Mouse (Mus musculus) forebrain, embryonic 16.5 days (tissue): ENCODE measurements around the gene Macrod2. TPM values are rescaled to one million over a fixed set of nuclear protein-coding genes. Genes with fewer than 3 reads are reported as not detected.
A peak's percentile ranks its signal among the peaks of the same experiment; 100 is the strongest.

Experiments
- ATAC-seq: fragments of 200-750 bp; cut with Nextera tagmentation; 2 replicates; pipeline ENCODE4 v1.8.0; 2017; ENCODE audit warnings: mild to moderate bottlenecking, moderate library complexity
- H3K27ac ChIP-seq: fragments of 300-500 bp; sonication (generic); 2 replicates; pipeline ENCODE4 v1.5.1; 2014; ENCODE audit warnings: low read length, control low read depth
- H3K27me3 ChIP-seq: fragments of 300-500 bp; sonication (generic); replicated peaks from 2 replicates; pipeline ENCODE4 v1.6.1; 2014; ENCODE audit warnings: low read length; ENCODE audit not compliant: control insufficient read depth, insufficient read depth
- H3K36me3 ChIP-seq: fragments of 300-500 bp; sonication (generic); 2 replicates; pipeline ENCODE4 v1.6.1; 2014; ENCODE audit not compliant: control insufficient read depth, insufficient read depth
- H3K4me1 ChIP-seq: fragments of 300-500 bp; sonication (generic); replicated peaks from 2 replicates; pipeline ENCODE4 v1.6.1; 2014; ENCODE audit warnings: low read length; ENCODE audit not compliant: control insufficient read depth, insufficient read depth
- H3K4me2 ChIP-seq: fragments of 300-500 bp; sonication (generic); 2 replicates; pipeline ENCODE4 v1.6.1; 2014; ENCODE audit warnings: mild to moderate bottlenecking, low read length, control low read depth
- H3K4me3 ChIP-seq: fragments of 300-500 bp; sonication (generic); replicated peaks from 2 replicates; pipeline ENCODE4 v1.5.1; 2014; ENCODE audit warnings: mild to moderate bottlenecking, low read length, control low read depth
- H3K9ac ChIP-seq: fragments of 300-500 bp; sonication (generic); replicated peaks from 2 replicates; pipeline ENCODE4 v1.6.1; 2014; ENCODE audit warnings: low read depth, low read length, control low read depth
- H3K9me3 ChIP-seq: fragments of 300-500 bp; sonication (generic); 2 replicates; pipeline ENCODE4 v1.6.1; 2016; ENCODE audit warnings: low read length; ENCODE audit not compliant: control insufficient read depth
- WGBS: fragments of 180-500 bp; shearing (Covaris S2); extraction: QIAGEN DNeasy Blood & Tissue Kit; methylation state at CpG from one replicate; pipeline ENCODE4 v1.1.7; 2014; 5-methylcytosine and 5-hydroxymethylcytosine counted together
- polyA plus RNA-seq: library from polyadenylated mRNA; unstranded; fragments of >200 nt; fragmentation: Nextera tagmentation; extraction: Ambion mirVana; gene quantifications from 2 replicates; pipeline ENCODE4 v1.2.1, GENCODE M21; 2015

Macrod2 gene
- polyA plus RNA-seq, 1 experiment from 2014 or later: 108 TPM

GRCm38 (mm10) chr2:142172706-142173105, 1777.6 kb downstream of the Macrod2 start:
- Histone ChIP-seq H3K4me2 (no peak overlapping the region), H3K27ac (no peak overlapping the region), H3K9ac (no peak overlapping the region), H3K4me1 (no peaks in the 10 kb centered on the region), H3K9me3 (no peaks in the 10 kb centered on the region), H3K27me3 (no peaks in the 10 kb centered on the region), H3K36me3 (no peaks in the 10 kb centered on the region), H3K4me3 (no peak overlapping the region)
- WGBS: 91% methylated on average over 3 of the region's 3 CpGs
- ATAC-seq: no peak

GRCm38 (mm10) chr2:142174039-142174438, 1778.9 kb downstream of the Macrod2 start:
- Histone ChIP-seq H3K4me3 (no peak overlapping the region), H3K27ac (no peak overlapping the region), H3K27me3 (no peaks in the 10 kb centered on the region), H3K9ac (no peak overlapping the region), H3K4me1 (no peaks in the 10 kb centered on the region), H3K9me3 (no peaks in the 10 kb centered on the region), H3K36me3 (no peaks in the 10 kb centered on the region), H3K4me2 (no peak overlapping the region)
- 83% methylated on average over 2 of the region's 2 CpGs for WGBS
- no peak for ATAC-seq

- H3K4me2 ChIP-seq: no peak overlapping the region
- no peak overlapping the region for H3K9ac ChIP-seq
- no peaks in the 10 kb centered on the region for H3K9me3 ChIP-seq
- 44% methylated on average over 2 of the region's 2 CpGs for WGBS
- H3K27me3 ChIP-seq: no peaks in the 10 kb centered on the region
- no peak overlapping the region for H3K4me3 ChIP-seq
- no peak for ATAC-seq
- H3K36me3 ChIP-seq: no peaks in the 10 kb centered on the region
- H3K27ac ChIP-seq: no peak overlapping the region
- peaks cover 9% of the 10 kb centered on the region for H3K4me1 ChIP-seq
These were observed 1791.8 kb downstream of the Macrod2 start for GRCm38 (mm10) chr2:142186922-142187321.

- Histone ChIP-seq H3K9me3 (no peaks in the 10 kb centered on the region), H3K27me3 (no peaks in the 10 kb centered on the region), H3K27ac (no peak overlapping the region), H3K36me3 (no peaks in the 10 kb centered on the region), H3K9ac (no peak overlapping the region), H3K4me1 (peaks cover 9% of the 10 kb centered on the region), H3K4me3 (no peak overlapping the region), H3K4me2 (no peak overlapping the region)
- ATAC-seq: peak; percentile 98
- WGBS: 24% methylated on average over 5 of the region's 5 CpGs
These were observed 1792.3 kb downstream of the Macrod2 start for GRCm38 (mm10) chr2:142187428-142187827.

GRCm38 (mm10) chr2:142217371-142217770, 1822.3 kb downstream of the Macrod2 start:
- Histone ChIP-seq H3K4me2 (no peak overlapping the region), H3K27ac (no peak overlapping the region), H3K9me3 (no peaks in the 10 kb centered on the region), H3K9ac (no peak overlapping the region), H3K36me3 (no peaks in the 10 kb centered on the region), H3K4me3 (no peak overlapping the region), H3K27me3 (no peaks in the 10 kb centered on the region), H3K4me1 (no peaks in the 10 kb centered on the region)
- ATAC-seq: no peak
- 95% methylated on average over 1 of the region's 1 CpGs for WGBS

- 69% methylated on average over 8 of the region's 8 CpGs for WGBS
- H3K4me2 ChIP-seq: no peak overlapping the region
- no peaks in the 10 kb centered on the region for H3K36me3 ChIP-seq
- no peak for ATAC-seq
- H3K4me1 ChIP-seq: no peaks in the 10 kb centered on the region; the same call in 1 of the 2 replicates
- H3K4me3 ChIP-seq: no peak overlapping the region
- no peak overlapping the region for H3K27ac ChIP-seq
- H3K9me3 ChIP-seq: no peaks in the 10 kb centered on the region
- no peak overlapping the region for H3K9ac ChIP-seq
- no peaks in the 10 kb centered on the region for H3K27me3 ChIP-seq
These were observed 1827.2 kb downstream of the Macrod2 start for GRCm38 (mm10) chr2:142222137-142222921.

- Histone ChIP-seq H3K36me3 (no peaks in the 10 kb centered on the region), H3K9me3 (no peaks in the 10 kb centered on the region), H3K4me1 (no peaks in the 10 kb centered on the region; the same call in 1 of the 2 replicates), H3K27ac (no peak overlapping the region), H3K9ac (no peak overlapping the region), H3K27me3 (no peaks in the 10 kb centered on the region), H3K4me2 (no peak overlapping the region), H3K4me3 (no peak overlapping the region)
- 83% methylated on average over 5 of the region's 5 CpGs for WGBS
- ATAC-seq: no peak
These were observed 1827.8 kb downstream of the Macrod2 start for GRCm38 (mm10) chr2:142222926-142223325.

- H3K4me2 ChIP-seq: no peak overlapping the region
- H3K36me3 ChIP-seq: no peaks in the 10 kb centered on the region
- no peak overlapping the region for H3K9ac ChIP-seq
- H3K27ac ChIP-seq: no peak overlapping the region
- no peaks in the 10 kb centered on the region for H3K9me3 ChIP-seq
- ATAC-seq: 0 out of 2 replicates have a peak, but pooled peaks have one; percentile 23
- no peaks in the 10 kb centered on the region for H3K4me1 ChIP-seq
- 62% methylated on average over 4 of the region's 4 CpGs for WGBS
- H3K27me3 ChIP-seq: no peaks in the 10 kb centered on the region
- H3K4me3 ChIP-seq: no peak overlapping the region
These were observed 1836.0 kb downstream of the Macrod2 start for GRCm38 (mm10) chr2:142230985-142231549.

- WGBS: 73% methylated on average over 9 of the region's 9 CpGs
- H3K4me2 ChIP-seq: no peak overlapping the region
- no peak overlapping the region for H3K27ac ChIP-seq
- no peaks in the 10 kb centered on the region for H3K27me3 ChIP-seq
- H3K36me3 ChIP-seq: no peaks in the 10 kb centered on the region
- H3K9ac ChIP-seq: no peak overlapping the region
- no peak for ATAC-seq
- H3K4me1 ChIP-seq: no peaks in the 10 kb centered on the region
- H3K9me3 ChIP-seq: no peaks in the 10 kb centered on the region
- no peak overlapping the region for H3K4me3 ChIP-seq
These were observed 1837.7 kb downstream of the Macrod2 start for GRCm38 (mm10) chr2:142232828-142233227.
